Mouse (Mus musculus) T-helper 2 cell (primary cell): Measurements from ENCODE around the gene Dnajc15.
"Not testable (repeated sequence)": the region's sequence is repeated elsewhere in the genome, so short reads cannot be mapped to it uniquely, and the experiment has no call there.

ENCODE experiments used
- in situ Hi-C: fragments of 300-600 bp; cut with MboI, MseI; formaldehyde crosslinking; loops from one replicate; pipeline ENCODE4 v1.15.1; 2025; ENCODE audit warnings: high pct_unique_total_duplicates

Dnajc15 gene

DNA sequence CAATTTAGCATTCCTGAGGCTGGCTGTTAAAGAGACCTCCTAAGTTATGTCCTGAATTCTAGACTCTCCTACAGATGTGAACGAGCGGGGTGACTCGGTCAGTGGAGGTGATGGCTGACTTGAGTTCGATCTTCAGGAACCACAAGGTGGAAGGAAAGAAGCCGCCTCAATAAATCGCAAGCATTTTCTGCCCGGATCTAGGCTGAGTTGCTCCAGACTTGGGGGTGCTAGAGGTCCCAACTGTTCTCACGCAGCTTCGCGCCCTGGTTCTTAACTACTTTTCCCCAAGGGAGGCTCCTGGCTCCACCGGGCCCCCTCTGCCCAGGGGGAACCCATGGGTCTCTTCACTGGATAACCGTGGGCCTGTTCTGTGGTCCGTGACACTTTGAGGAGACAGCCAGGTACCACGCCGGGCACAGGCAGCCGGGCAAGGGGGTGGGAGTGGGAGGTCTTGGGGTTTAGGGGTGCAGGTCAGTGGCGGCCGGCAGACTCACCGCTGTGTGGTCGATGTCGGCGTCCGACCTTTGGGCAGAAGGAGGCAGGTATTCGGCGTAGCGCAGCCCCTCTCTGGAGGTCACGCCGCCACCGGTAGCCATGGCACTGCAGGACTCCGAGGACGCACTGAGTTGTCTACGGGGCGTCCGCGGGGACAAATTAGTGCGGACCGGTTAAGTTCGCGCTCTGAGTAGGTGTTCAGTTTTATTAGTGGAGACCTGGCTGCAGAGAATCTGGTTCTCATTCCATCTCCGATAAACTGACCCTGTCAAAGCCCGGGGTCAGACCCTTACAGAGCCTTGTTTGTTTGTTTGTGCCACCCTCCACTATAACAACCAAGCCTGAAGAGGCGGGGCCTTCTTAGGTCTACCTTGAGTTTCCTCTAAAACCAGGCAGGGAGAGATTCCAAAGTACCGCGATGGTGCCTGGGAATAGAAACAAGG, at the start of gene Dnajc15:
Dnajc15 (minus strand) TSS at position 822 of the 938 bp plus-strand sequence.
- in situ Hi-C loops = loop anchor here (5.0 kb wide), 1 partner anchor 33 kb away; no protein-coding TSS in a partner anchor

DNA sequence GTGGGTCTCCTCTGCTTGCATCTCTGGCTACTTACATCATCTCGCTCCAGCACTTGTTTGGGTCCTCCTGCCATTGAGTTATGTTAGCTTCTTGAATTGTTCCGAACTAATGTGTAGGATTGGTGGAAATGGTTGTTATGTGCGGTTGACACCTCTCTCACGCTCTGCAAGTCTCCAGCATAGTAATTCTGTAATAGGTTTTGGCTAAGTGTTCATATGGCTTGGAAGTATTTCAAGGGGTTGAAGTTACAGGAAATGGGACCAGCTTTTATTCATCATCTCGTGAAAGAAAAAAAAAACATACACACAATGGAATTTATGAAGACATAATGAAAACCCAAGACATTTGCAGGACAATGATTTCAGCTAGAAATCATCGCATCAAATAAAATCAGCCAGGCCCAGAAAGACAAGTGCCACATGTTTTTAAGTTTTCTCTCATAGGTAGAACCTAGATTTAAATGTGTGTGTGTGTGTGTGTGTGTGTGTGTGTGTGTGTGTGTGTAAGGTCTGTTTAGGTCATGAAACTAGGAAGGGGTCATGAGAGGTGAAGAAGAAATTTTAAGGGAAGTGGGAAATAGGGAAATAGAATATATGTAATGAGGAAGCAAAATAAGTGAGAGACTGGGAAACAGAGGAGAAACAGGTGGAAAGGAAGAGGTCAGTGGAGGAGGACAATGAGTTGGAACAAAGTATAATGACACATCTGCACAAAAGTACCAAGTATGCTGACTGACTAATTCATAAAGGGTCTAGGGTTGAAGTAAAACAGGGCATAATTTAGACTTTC, 48.3 kb upstream of the Dnajc15 start:
- in situ Hi-C loops = loop anchor here (10.0 kb wide), 1 partner anchor 208 kb away; no protein-coding TSS in a partner anchor

DNA sequence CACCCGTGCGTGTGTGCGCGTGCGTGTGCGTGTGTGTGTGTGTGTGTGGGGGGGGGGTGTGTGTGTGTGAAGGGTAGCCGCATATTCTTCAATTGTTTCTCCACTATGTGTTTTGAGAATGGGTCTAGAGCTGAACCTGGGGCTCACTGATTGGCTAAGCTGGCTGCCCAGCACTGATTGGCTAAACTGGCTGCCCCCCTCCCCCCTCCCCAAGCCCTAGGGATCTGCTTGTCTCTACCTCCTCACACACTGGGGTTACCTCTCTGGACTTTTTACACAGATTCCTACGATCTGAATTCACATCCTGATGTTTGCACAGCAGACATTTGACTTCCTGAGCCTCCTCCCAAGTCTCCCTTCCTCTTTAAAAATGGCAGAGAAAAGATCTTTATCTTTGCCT, 46.7 kb upstream of the Dnajc15 start:
- in situ Hi-C loops = loop anchor here (10.0 kb wide), 1 partner anchor 207 kb away; no protein-coding TSS in a partner anchor

DNA sequence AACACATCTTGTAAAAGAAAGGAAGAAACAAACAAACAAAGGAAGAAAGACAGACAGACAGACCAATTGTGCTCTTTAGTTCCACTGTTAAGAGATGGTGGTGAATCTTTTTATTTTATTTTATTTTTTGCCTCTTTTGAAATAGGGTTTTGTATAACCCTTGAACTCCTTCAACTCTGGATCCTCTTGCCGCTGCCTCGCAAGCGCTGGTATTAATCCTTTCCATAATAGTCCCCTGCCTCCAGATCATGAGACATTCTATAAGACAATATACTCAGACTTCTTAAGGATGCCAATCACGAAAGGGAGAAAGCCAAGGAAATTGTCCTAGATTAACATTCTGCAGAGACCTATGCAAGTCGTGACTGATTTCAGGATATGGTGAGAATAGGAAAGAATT, 40.9 kb upstream of the Dnajc15 start:
- in situ Hi-C loops = no loop called here

DNA sequence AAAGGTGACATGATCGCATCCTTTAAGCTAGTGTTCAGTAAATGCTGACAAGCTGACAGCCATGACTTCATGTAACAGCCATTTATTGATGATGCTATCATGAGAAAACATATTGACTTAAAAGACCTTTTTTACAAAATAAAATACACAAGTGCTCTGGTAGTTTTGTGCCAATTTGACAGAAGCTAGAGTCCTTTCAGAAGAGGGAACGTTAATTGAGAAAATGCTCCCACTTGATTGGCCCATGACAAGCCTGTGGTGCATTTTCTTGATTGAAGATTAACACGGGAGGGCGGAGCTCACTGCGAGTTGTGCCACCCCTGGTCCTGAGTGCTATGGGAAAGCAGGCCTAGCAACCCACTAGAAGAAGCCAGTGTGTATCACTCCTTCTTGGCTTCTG, 31.7 kb upstream of the Dnajc15 start:
- in situ Hi-C loops = loop anchor here (5.0 kb wide), 1 partner anchor 34 kb away; no protein-coding TSS in a partner anchor

DNA sequence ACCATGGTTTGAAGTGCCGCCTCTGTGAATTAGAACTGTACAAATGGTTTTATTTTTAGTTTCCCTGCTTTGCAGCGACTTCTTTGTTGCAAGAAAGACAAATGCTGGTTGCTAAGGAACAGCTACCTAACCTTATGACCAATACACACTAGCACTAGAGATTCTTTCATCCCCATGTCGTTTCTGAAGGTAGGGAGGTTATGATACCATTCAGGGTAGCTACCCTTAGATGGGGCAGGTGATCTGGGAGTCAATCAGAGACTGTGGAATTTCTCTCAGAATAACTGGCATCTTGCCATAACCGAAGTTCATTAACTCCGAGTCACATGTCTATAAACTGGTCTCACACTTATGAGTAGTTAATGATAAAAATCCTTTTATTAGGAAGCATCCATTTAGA, 30.5 kb upstream of the Dnajc15 start:
- in situ Hi-C loops = loop anchor here (5.0 kb wide), 1 partner anchor 33 kb away; no protein-coding TSS in a partner anchor

DNA sequence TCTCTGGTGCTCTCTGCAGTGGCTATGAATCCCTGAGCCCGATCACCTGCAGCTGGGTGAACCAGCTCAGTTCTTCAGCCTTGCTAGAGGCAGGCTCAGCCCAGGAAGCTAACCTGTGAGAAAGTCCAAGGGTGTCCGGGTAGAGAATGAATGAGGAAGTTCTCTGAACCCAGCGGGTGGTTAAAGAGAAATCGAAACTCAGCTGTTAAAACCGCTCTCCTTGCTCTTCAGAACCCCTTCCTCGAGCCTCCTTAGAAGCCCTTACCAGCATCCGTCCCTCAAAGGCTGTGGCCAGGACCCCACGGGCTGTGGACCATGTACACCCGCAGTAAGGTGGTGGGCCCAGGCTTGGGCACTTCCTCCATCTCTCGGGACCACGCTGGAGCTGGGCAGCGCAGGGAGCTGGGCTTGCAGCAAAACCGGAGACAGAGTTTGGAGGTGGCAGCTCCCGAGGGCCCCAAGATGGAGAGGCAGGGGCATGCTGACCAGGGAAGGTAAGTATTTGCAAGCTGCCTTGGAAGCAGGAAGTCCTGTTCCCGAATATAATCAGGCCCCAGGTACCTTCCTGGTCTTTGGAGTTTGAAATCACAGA, 29.3 kb upstream of the Dnajc15 start, which contains the start of gene Epsti1:
Epsti1 (plus strand) TSS at position 69 of the 592 bp plus-strand sequence.
- in situ Hi-C loops = loop anchor here (5.0 kb wide), 1 partner anchor 72 kb away; no protein-coding TSS in a partner anchor

DNA sequence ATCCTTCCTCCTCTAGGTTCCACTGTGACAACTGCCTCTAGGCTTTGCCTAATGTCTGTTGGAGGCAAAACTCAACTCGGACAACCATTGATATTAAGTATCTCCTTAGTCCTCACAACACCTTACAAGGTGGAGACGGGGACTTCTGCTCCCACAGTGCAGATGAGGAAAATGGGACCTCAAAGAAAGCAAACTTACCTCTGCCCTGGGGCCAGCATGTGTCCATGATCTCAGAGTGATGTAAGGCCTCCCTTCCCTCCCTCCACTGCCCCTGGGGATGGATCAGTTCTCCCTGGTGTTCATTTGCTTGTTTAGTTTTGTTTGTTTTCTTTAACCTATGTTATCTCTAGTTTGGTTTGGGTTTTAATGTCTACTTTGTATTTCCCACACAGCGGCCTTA, 27.6 kb upstream of the Dnajc15 start:
- in situ Hi-C loops = loop anchor here (5.0 kb wide), 1 partner anchor 70 kb away; no protein-coding TSS in a partner anchor

DNA sequence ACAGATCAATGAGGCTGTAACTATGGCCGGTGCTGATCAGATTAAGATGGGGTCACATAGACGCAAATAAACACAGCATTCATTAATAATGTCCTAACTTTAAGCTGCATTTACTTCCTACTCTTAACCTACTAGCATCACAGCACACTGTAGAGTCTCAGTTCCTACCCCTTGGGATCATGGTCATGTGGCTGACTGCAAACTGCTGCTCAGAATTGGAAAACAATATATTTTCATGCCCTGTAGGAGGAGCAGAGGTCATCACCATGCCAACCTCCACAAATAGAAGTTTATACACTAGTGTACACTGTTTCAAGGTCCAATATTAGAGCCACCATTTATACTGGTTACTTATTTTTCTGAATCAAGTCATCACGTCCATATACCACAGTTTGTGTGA, 21.0 kb upstream of the Dnajc15 start:
- in situ Hi-C loops = no loop called here

DNA sequence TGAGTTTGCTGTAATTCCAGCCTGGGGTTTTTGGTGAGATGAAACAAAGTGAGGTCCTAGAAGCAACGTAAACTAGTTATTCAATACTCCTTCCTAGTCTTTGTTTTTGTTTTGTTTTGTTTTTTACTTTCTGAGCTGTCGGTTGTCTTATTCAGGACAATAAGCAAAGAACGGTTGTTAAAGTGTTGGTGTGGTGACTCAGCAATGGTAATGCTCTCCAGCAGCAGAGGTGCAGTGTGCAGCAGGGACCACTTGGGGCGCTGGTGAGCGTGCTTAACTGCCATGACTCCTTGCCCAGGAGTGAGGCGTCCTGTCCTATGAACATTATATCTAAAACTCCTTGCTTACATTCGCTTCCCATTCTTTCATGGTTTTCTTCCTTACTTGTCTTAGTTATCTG, 15.0 kb upstream of the Dnajc15 start:
- in situ Hi-C loops = no loop called here

DNA sequence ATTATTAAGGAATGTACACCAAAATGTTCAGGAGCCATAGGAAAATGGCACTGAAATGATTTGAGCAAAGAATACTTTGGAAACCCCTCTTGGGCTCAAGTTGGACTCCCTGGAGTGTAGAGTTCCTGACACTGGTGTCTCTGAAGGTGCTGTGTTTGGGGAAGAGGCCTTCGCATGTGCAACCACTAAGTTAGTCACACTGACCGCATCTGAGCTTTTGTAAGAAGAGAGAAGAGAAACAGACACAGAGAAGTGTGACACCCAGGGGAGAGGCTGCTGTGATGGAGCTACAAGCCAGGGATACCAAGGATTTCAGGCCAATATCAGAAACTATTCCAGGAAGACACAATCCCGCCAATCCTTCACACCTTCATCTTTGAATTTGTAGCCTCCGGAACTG, 12.0 kb upstream of the Dnajc15 start:
- in situ Hi-C loops = no loop called here

DNA sequence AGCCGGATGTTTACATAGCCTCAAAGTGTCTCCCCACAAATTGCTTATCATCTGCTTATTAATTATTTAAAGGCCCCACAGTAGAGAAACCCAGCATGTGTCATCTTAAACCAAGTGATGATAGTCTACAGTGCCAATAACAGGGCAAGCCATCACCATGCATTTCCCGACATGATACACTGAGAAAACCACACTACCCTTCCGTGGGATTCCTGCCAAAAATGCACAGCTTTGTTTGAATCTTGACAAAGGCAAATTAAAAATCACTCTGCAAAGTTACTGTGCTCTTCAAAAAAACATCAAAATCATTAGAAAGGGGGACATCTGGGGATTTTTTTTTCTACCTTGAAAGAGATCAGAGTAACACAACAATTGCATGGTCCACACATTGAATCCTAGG, 11.5 kb upstream of the Dnajc15 start:
- in situ Hi-C loops = no loop called here

DNA sequence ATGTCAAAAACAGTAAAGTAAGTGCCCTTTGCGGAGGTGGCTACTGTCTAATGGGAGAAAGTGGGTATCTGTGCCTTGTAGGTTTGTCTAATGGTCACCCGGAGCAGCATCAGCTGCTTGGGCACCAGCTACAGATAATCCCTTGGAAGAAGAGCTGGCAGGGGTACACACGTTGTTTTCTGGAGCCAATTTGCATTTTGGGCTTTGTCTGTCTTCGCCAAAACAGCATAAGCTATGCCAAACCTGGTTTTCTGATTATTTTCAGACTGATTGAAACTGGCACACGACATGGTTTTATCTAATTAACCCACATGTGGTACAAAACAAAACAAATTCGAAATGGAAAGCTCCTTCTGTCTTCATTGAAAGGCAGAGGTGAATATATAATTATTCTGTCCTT, 7.7 kb upstream of the Dnajc15 start:
- in situ Hi-C loops = no loop called here

DNA sequence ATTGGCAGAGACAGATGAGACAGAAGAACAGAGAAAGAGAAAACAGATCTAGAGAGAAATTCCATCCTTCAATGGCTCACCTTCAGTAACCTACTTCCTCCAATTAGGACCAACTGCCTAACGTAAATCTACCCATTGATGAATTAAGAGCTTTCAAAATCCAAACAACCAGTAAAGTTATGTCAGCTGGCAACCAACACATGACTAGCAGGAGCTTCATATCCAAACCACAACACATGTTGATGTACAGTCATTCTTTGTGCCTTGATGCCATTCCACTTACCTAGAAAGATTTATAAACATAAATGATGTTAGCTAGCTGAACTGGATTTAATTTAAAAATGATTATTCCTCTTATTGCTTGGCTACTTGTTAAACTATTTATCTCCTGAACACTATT, 7.1 kb upstream of the Dnajc15 start:
- in situ Hi-C loops = no loop called here

DNA sequence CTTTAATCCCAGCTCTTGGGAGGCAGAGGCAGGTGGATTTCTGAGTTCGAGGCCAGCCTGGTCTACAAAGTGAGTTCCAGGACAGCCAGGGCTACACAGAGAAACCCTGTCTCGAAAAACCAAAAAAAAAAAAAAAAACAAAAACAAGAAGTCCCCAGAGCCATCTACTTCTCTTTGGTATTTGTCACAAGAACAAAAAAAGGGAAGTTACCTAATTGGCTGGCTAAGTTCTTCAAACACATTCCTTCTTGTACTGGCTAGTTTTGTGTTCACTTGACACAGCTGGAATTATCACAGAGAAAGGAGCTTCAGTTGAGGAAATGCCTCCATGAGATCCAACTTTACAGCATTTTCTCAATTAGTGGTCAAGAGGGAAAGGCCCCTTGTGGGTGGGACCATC, 3.0 kb upstream of the Dnajc15 start:
- in situ Hi-C loops = not testable (repeated sequence)

DNA sequence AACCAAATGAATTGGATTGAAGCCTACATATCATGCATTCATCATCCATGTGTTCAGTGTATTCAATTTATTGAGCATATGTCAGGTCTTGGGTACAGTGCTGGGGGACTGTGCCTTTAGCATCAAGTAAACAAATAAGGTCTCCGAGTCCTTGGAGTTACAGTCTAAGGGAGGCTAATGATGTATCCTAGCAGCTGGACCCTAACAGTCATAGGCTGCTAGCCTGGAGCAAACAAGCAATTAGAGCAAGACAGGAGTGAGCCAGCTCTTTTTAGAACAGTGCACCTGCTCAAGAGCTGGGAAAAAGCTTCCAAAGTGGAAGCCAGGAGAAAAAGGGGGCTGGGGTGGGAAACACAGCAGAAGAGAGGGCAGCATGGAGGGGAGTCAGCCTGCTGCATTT, 1.3 kb upstream of the Dnajc15 start:
- in situ Hi-C loops = no loop called here

DNA sequence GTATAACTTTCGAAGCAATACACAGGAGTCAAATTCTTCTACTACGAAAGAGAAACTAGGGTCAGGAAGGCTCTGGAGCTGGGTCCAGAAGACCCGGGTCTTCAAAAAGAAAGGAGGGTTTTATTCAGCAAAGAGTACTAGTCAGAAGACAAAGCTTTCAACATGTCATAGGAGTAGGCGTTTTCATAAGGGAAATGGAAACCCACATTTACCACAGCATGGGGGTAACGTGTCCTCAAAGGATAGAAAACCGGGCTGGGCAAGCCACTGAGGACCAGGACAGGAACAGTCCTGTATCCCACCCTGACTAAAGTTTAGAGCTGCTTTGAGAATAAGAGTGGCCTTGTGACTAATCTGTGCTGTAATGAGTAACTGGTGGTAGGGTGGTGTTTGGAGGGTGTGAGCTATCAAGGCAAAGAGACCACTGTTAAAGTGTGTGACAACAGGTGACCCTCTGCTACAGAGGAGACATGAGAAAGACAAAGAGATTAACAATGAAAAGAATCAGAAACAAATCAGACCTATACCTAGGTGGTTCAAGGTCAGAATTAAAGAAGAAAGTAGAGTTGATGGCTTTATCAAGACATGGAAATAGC, 3.4 kb downstream of the Dnajc15 start:
- in situ Hi-C loops = loop anchor here (5.0 kb wide), 1 partner anchor 36 kb away; no protein-coding TSS in a partner anchor

DNA sequence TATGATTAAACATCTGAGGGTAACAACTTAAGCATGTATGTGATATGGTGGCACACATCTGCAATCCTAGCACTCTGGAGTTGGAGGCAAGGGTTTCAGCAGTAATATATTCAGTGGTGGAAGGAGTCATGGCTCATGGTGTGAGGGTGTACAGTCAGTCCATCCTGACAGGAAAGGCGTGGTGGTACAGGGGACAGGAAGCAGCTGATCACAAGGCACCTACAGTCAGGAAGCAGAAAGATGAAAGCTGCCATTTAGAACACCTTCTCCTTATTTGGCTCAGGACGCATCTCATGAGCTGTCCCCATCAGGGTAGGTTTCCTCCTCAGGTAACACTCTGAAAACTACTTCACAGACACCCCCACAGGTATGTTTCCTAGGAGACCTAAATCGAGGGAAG, 4.0 kb downstream of the Dnajc15 start:
- in situ Hi-C loops = loop anchor here (5.0 kb wide), 1 partner anchor 36 kb away; no protein-coding TSS in a partner anchor

DNA sequence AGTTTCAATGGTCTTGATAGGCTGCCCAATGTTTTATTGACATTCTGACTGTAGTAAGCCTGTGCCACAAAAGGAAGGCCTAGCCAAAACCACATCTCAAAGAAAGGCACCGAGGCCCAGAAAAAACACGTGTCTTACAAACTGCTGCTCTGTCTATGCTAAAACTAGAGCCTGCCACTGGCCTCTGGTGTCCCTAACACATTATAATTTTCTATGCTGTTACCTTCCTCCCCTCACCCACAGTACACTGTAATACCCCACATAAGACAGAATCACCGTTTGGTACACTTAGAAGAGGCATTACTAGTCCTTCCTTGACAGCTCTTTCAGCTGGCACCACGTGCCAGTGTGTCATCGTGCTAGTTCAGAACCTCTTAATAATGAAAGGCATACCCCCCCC, 7.3 kb downstream of the Dnajc15 start:
- in situ Hi-C loops = no loop called here

DNA sequence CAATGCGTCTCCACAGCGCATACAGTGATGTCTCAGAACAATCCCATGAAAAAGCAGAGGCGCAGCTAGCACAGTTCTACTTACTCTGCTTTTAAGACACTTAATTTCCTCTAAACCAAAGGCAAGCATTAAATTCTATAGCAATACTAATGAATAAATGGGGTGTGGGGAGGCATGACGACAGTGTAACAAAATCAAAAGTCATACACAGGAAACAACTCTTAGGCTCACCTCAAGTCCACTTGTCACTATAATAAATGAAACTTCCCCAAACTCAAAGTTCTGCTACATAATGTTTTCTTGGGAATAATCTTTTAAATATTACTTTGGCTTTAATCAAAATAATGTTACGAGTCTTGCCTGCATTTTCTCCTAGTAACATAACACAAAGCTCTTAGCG, 10.4 kb downstream of the Dnajc15 start:
- in situ Hi-C loops = no loop called here

DNA sequence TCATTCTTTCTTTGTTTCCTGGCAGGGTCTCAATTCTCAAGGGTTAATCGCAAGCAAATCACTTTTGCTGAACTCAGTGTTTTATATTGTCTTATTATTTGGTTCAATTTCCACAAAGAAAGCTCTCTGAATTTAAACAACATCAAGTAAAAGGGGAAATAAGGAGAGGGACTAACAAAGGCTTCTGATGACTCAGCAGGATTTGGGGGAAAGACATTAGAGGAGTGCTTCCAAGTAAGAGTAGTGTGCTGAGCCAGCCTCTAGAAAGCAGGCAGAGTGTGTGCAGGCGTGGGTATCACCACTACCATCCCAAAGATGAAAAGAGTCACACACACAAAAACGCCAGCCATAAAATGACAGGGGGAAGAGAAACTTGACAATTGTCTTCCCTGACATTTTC, 10.9 kb downstream of the Dnajc15 start:
- in situ Hi-C loops = no loop called here
